Mouse (Mus musculus): ENCODE data around the gene Arid4a. TPM values are rescaled to one million over a fixed set of nuclear protein-coding genes. Genes with fewer than 3 reads are reported as not detected.

Gene Arid4a
- 10 to 100 TPM; 36.1 to 38.4 TPM for total RNA-seq (2021)

GRCm38 (mm10) chr12:71015363-71016210 is at the start of gene Arid4a:
TSS of gene Arid4a (plus strand) at chr12:71015990.
- intact Hi-C loops (cut with DNase I) = no loop called here
- peak; percentile 96 for DNase-seq

- intact Hi-C loops (cut with DNase I) = no loop called here
Measured at GRCm38 (mm10) chr12:70967581-70967980, 48.2 kb upstream of the Arid4a start.

GRCm38 (mm10) chr12:70968141-70968790 is 47.5 kb upstream of the Arid4a start:
- intact Hi-C loops (cut with DNase I) = no loop called here
- peak; percentile 82 for DNase-seq

More at GRCm38 (mm10) chr12:70967581-70967980, 48.2 kb upstream of the Arid4a start:
- DNase-seq = no peak

GRCm38 (mm10) chr12:70968791-70969307 is 46.9 kb upstream of the Arid4a start:
- DNase-seq = peak; percentile 84
- intact Hi-C loops (cut with DNase I) = no loop called here

GRCm38 (mm10) chr12:70969485-70970184 is 46.2 kb upstream of the Arid4a start:
- DNase-seq = peak; percentile 45
- intact Hi-C loops (cut with DNase I) = no loop called here

- intact Hi-C loops (cut with DNase I) = no loop called here
- no peak for DNase-seq
Measured at GRCm38 (mm10) chr12:70973831-70974230, 42.0 kb upstream of the Arid4a start.

GRCm38 (mm10) chr12:70974441-70975266 is 41.1 kb upstream of the Arid4a start, which contains the start of gene Psma3:
TSS of gene Psma3 (plus strand) at chr12:70974621.
- intact Hi-C loops (cut with DNase I) = no loop called here
- peak; percentile 91 for DNase-seq

- intact Hi-C loops (cut with DNase I) = no loop called here
- DNase-seq = no peak
Measured at GRCm38 (mm10) chr12:70975406-70975805, 40.4 kb upstream of the Arid4a start.

- intact Hi-C loops (cut with DNase I) = no loop called here
- no peak for DNase-seq
Measured at GRCm38 (mm10) chr12:70975891-70976290, 39.9 kb upstream of the Arid4a start.

GRCm38 (mm10) chr12:70978345-70978744 is 37.4 kb upstream of the Arid4a start:
- no peak for DNase-seq
- intact Hi-C loops (cut with DNase I) = no loop called here

GRCm38 (mm10) chr12:70984855-70985550 is 30.8 kb upstream of the Arid4a start:
- no peak for DNase-seq
- intact Hi-C loops (cut with DNase I) = no loop called here

- intact Hi-C loops (cut with DNase I) = loop anchor here (10.0 kb wide), 1 partner anchor 52 kb away; no protein-coding TSS in a partner anchor
- no peak for DNase-seq
Measured at GRCm38 (mm10) chr12:70997225-70997624, 18.6 kb upstream of the Arid4a start.

GRCm38 (mm10) chr12:70999423-70999903 is 16.3 kb upstream of the Arid4a start:
- intact Hi-C loops (cut with DNase I) = loop anchor here (10.0 kb wide), 1 partner anchor 55 kb away; no protein-coding TSS in a partner anchor
- peak; percentile 12 for DNase-seq

- DNase-seq = no peak
- intact Hi-C loops (cut with DNase I) = no loop called here
Measured at GRCm38 (mm10) chr12:71000344-71000743, 15.4 kb upstream of the Arid4a start.

- intact Hi-C loops (cut with DNase I) = no loop called here
- DNase-seq = no peak
Measured at GRCm38 (mm10) chr12:71001456-71001855, 14.3 kb upstream of the Arid4a start.

- DNase-seq = no peak
- intact Hi-C loops (cut with DNase I) = no loop called here
Measured at GRCm38 (mm10) chr12:71003760-71004426, 11.9 kb upstream of the Arid4a start.

- DNase-seq = no peak
- intact Hi-C loops (cut with DNase I) = no loop called here
Measured at GRCm38 (mm10) chr12:71006141-71006540, 9.6 kb upstream of the Arid4a start.

GRCm38 (mm10) chr12:71006901-71007300 is 8.9 kb upstream of the Arid4a start:
- no peak for DNase-seq

GRCm38 (mm10) chr12:71009769-71010168 is 6.0 kb upstream of the Arid4a start:
- no peak for DNase-seq

More at GRCm38 (mm10) chr12:71006901-71007300, 8.9 kb upstream of the Arid4a start:
- intact Hi-C loops (cut with DNase I) = no loop called here

More at GRCm38 (mm10) chr12:71009769-71010168, 6.0 kb upstream of the Arid4a start:
- intact Hi-C loops (cut with DNase I) = no loop called here
